Mouse (Mus musculus) megakaryocyte, embryonic 14.5 days (primary cell): ENCODE data around the gene Lama5.

ENCODE experiments used
- FLI1 ChIP-seq: IDR thresholded peaks from 2 replicates; pipeline ENCODE4 v1.6.1; 2012; ENCODE audit warnings: low read length, inconsistent platforms, mixed read lengths
- GATA1 ChIP-seq: IDR thresholded peaks from 3 replicates; pipeline ENCODE4 v1.6.1; 2012; ENCODE audit warnings: mixed read lengths, low read length, inconsistent platforms, borderline replicate concordance

DNA sequence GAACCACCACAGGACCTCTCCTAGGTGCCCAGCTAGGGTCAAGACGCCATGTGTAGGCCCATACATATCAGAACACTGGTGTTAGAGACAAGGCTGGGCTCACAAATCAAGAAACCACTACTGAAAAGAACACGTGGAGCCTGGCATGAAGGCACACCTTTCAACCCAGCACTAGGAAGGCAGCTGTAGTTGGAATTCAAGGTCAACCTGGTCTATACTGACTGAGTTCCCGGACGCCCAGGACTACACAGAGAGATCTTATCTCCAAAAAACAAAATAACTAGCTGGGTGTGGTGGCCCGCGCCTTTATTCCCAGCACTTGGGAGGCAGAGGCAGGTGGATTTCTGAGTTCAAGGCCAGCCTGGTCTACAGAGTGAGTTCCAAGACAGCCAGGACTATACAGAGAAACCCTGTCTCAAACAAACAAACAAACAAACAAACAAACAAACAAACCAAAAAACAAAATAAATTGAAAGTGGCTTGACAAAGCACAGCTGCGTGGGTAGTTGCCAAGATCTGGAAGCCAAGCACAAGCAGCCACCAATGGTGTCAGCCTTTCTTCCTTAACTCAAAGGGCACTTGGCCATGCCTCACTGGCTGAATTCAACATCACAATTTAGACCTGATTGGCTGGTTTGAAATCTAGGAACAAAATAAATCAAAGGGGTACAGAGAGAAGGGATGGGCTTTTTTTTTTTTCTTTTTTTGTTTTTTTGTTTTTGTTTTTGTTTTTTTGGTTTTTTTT is 12.1 kb upstream of the Lama5 start:
- TF ChIP-seq GATA1 (no peak), FLI1 (no peak)
